Mouse (Mus musculus) liver, embryonic 14.5 days (tissue): ENCODE results near the gene Hpcal1.

Source experiments
- CTCF ChIP-seq: IDR thresholded peaks from 2 replicates; pipeline ENCODE4 v1.5.1; 2016; ENCODE audit warnings: antibody characterized with exemption, low read depth, control low read depth
- EP300 ChIP-seq: IDR thresholded peaks from 2 replicates; pipeline ENCODE4 v1.6.1; 2016; ENCODE audit warnings: antibody characterized with exemption, low read depth

DNA sequence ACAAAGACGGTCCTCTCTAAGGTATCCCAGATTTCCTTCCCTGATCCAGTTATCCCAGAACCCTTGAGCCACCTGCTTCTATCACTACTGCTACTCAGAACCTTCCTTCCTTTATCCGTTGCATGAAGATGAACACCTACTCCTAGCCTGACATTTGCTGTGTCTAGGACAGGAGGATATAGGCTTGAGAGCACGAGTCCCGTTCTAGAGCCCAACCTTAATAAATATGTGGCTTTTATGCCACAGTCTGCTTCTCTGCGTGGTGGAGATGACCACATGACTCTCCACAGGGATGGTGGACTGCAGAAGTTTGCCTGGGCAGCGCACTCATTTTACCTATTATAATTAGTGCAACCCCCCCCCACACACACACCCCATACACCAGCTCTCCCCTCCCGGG lies 16.9 kb upstream of the Hpcal1 start:
- TF ChIP-seq CTCF (no peak), EP300 (no peak)
